Mouse (Mus musculus) hindbrain, embryonic 11.5 days (tissue): ENCODE measurements at regions not wholly inside any gene's neighbourhood (a gene's known extent, or its start where the extent isn't known, plus 50 kb on each side); places are given as distances from the start of the nearest gene placed in this dataset.
"Not testable (repeated sequence)": the region's sequence is repeated elsewhere in the genome, so short reads cannot be mapped to it uniquely, and the experiment has no call there.

Experiments
- ATAC-seq: fragments of 200-750 bp; cut with Nextera tagmentation; 2 replicates; pipeline ENCODE4 v1.8.0; 2017; ENCODE audit warnings: mild to moderate bottlenecking, moderate TSS enrichment, moderate library complexity; ENCODE audit not compliant: low FRiP score
- DNase-seq: peaks from one replicate; pipeline ENCODE4 v3.0.0-alpha.2; 2015; ENCODE audit warnings: low spot score
- H3K27ac ChIP-seq: fragments of 300-500 bp; sonication (generic); 2 replicates; pipeline ENCODE4 v1.5.1; 2014; ENCODE audit warnings: mild to moderate bottlenecking, low read depth, low read length
- H3K27me3 ChIP-seq: fragments of 300-500 bp; sonication (generic); 2 replicates; pipeline ENCODE4 v1.6.1; 2014; ENCODE audit warnings: mild to moderate bottlenecking, low read length, moderate library complexity, mixed read lengths; ENCODE audit not compliant: control insufficient read depth, insufficient read depth
- H3K36me3 ChIP-seq: fragments of 300-500 bp; sonication (generic); 2 replicates; pipeline ENCODE4 v1.6.1; 2014; ENCODE audit warnings: mild to moderate bottlenecking, low read length, moderate library complexity, mixed read lengths; ENCODE audit not compliant: control insufficient read depth, insufficient read depth
- H3K4me1 ChIP-seq: fragments of 300-500 bp; sonication (generic); replicated peaks from 2 replicates; pipeline ENCODE4 v1.6.1; 2014; ENCODE audit warnings: low read length, mixed read lengths; ENCODE audit not compliant: control insufficient read depth, insufficient read depth
- H3K4me2 ChIP-seq: fragments of 300-500 bp; sonication (generic); replicated peaks from 2 replicates; pipeline ENCODE4 v1.6.1; 2014; ENCODE audit warnings: mild to moderate bottlenecking, low read depth, low read length
- H3K4me3 ChIP-seq: fragments of 300-500 bp; sonication (generic); 2 replicates; pipeline ENCODE4 v1.5.1; 2014; ENCODE audit warnings: low read depth, low read length
- H3K9ac ChIP-seq: fragments of 300-500 bp; sonication (generic); 2 replicates; pipeline ENCODE4 v1.6.1; 2014; ENCODE audit warnings: low read depth, low read length
- H3K9me3 ChIP-seq: fragments of 300-500 bp; sonication (generic); 2 replicates; pipeline ENCODE4 v1.6.1; 2016; ENCODE audit warnings: low read length; ENCODE audit not compliant: control insufficient read depth
- WGBS: fragments of 180-500 bp; shearing (Covaris S2); extraction: QIAGEN DNeasy Blood & Tissue Kit; methylation state at CpG from one replicate; pipeline ENCODE4 v1.1.7; 2014; 5-methylcytosine and 5-hydroxymethylcytosine counted together

GRCm38 (mm10) chr5:10550115-10550514 is 303.8 kb upstream of the Gm5152 start:
- WGBS, result 65% methylated on average over 3 of the region's 3 CpGs
- H3K4me2 ChIP-seq, H3K27ac ChIP-seq, H3K4me3 ChIP-seq, H3K27me3 ChIP-seq, H3K9me3 ChIP-seq, DNase-seq, H3K36me3 ChIP-seq, H3K9ac ChIP-seq, H3K4me1 ChIP-seq: not testable (repeated sequence)
- 0 out of 2 replicates have a peak, but pooled peaks have one; percentile 45 for ATAC-seq

- ATAC-seq, result no peak
- Histone ChIP-seq H3K4me3 (no peak overlapping the region), H3K27ac (no peak overlapping the region), H3K27me3 (no peaks in the 10 kb centered on the region), H3K9ac (no peak overlapping the region), H3K4me1 (no peaks in the 10 kb centered on the region), H3K9me3 (no peaks in the 10 kb centered on the region), H3K4me2 (no peak overlapping the region), H3K36me3 (no peaks in the 10 kb centered on the region)
- no peak for DNase-seq
- 54% methylated on average over 5 of the region's 5 CpGs for WGBS
Observed at GRCm38 (mm10) chr5:10562321-10562720, 316.0 kb upstream of the Gm5152 start.

- Histone ChIP-seq H3K4me2 (no peak overlapping the region), H3K9ac (no peak overlapping the region), H3K27ac (no peak overlapping the region), H3K4me1 (no peaks in the 10 kb centered on the region), H3K27me3 (no peaks in the 10 kb centered on the region), H3K36me3 (no peaks in the 10 kb centered on the region), H3K9me3 (no peaks in the 10 kb centered on the region), H3K4me3 (no peak overlapping the region)
- DNase-seq, result no peak
- WGBS, result 56% methylated on average over 1 of the region's 1 CpGs
- peak; percentile 28; the same call in 1 of the 2 replicates for ATAC-seq
Observed at GRCm38 (mm10) chr5:10592392-10592791, 346.1 kb upstream of the Gm5152 start.

- Histone ChIP-seq H3K4me1 (no peaks in the 10 kb centered on the region), H3K36me3 (no peaks in the 10 kb centered on the region), H3K9me3 (no peaks in the 10 kb centered on the region), H3K9ac (no peak overlapping the region), H3K4me2 (no peak overlapping the region), H3K27me3 (no peaks in the 10 kb centered on the region), H3K27ac (no peak overlapping the region), H3K4me3 (no peak overlapping the region)
- 93% methylated on average over 5 of the region's 5 CpGs for WGBS
- ATAC-seq (no peak), DNase-seq (no peak)
Observed at GRCm38 (mm10) chr5:10600774-10601173, 346.8 kb upstream of the Gm8871 start.

GRCm38 (mm10) chr5:10633176-10633575 is 314.4 kb upstream of the Gm8871 start:
- Histone ChIP-seq H3K4me1 (no peaks in the 10 kb centered on the region), H3K27ac (no peak overlapping the region), H3K9ac (no peak overlapping the region), H3K4me2 (no peak overlapping the region), H3K9me3 (no peaks in the 10 kb centered on the region), H3K4me3 (no peak overlapping the region), H3K36me3 (no peaks in the 10 kb centered on the region), H3K27me3 (no peaks in the 10 kb centered on the region)
- WGBS, result 57% methylated on average over 1 of the region's 1 CpGs
- ATAC-seq (no peak), DNase-seq (peak; percentile 27)

- H3K4me2 ChIP-seq, result no peak overlapping the region
- no peak overlapping the region for H3K4me3 ChIP-seq
- H3K9ac ChIP-seq, result no peak overlapping the region
- no peaks in the 10 kb centered on the region for H3K27me3 ChIP-seq
- no peak overlapping the region for H3K27ac ChIP-seq
- no peaks in the 10 kb centered on the region for H3K36me3 ChIP-seq
- no peaks in the 10 kb centered on the region for H3K4me1 ChIP-seq
- H3K9me3 ChIP-seq, result no peaks in the 10 kb centered on the region
- WGBS, result 38% methylated on average over 4 of the region's 4 CpGs
- ATAC-seq (no peak), DNase-seq (peak; percentile 36)
Observed at GRCm38 (mm10) chr5:10648075-10648474, 299.5 kb upstream of the Gm8871 start.

GRCm38 (mm10) chr5:10663301-10663700 is 284.3 kb upstream of the Gm8871 start:
- WGBS, result 88% methylated on average over 4 of the region's 4 CpGs

GRCm38 (mm10) chr5:10674199-10674598 is 273.4 kb upstream of the Gm8871 start:
- no peaks in the 10 kb centered on the region for H3K9me3 ChIP-seq
- ATAC-seq (no peak), DNase-seq (no peak)
- 64% methylated on average over 1 of the region's 1 CpGs for WGBS
- H3K27ac ChIP-seq, result no peak overlapping the region
- H3K27me3 ChIP-seq, result no peaks in the 10 kb centered on the region
- no peak overlapping the region for H3K4me2 ChIP-seq
- no peak overlapping the region for H3K9ac ChIP-seq
- no peaks in the 10 kb centered on the region for H3K36me3 ChIP-seq
- no peak overlapping the region for H3K4me3 ChIP-seq
- no peaks in the 10 kb centered on the region for H3K4me1 ChIP-seq

More at GRCm38 (mm10) chr5:10663301-10663700, 284.3 kb upstream of the Gm8871 start:
- Histone ChIP-seq H3K27ac (no peak overlapping the region), H3K36me3 (no peaks in the 10 kb centered on the region), H3K27me3 (no peaks in the 10 kb centered on the region), H3K4me2 (no peak overlapping the region), H3K4me1 (no peaks in the 10 kb centered on the region), H3K9ac (no peak overlapping the region), H3K4me3 (no peak overlapping the region), H3K9me3 (no peaks in the 10 kb centered on the region)
- ATAC-seq, result no peak
- DNase-seq, result no peak

GRCm38 (mm10) chr5:10685519-10685918 is 262.1 kb upstream of the Gm8871 start:
- DNase-seq (no peak), ATAC-seq (no peak)
- H3K27me3 ChIP-seq, result no peaks in the 10 kb centered on the region
- no peaks in the 10 kb centered on the region for H3K36me3 ChIP-seq
- no peaks in the 10 kb centered on the region for H3K4me1 ChIP-seq
- H3K9ac ChIP-seq, result no peak overlapping the region
- H3K4me2 ChIP-seq, result no peak overlapping the region
- H3K9me3 ChIP-seq, result no peaks in the 10 kb centered on the region
- 88% methylated on average over 4 of the region's 4 CpGs for WGBS
- no peak overlapping the region for H3K4me3 ChIP-seq
- no peak overlapping the region for H3K27ac ChIP-seq
